Mouse (Mus musculus) heart, adult 18-20 months (tissue): Measurements from ENCODE around the gene Gck. TPM values are rescaled to one million over a fixed set of nuclear protein-coding genes. Genes with fewer than 3 reads are reported as not detected.

Experiments
- DNase-seq, 2 experiments: peaks; one replicate each; pipeline ENCODE4 v3.0.0; 2021 to 2022; ENCODE audit warnings: mixed read lengths in 1 of 2
- long read RNA-seq, 2 experiments: library from polyadenylated mRNA; stranded (forward); transcript quantifications; one replicate each; pipeline ENCODE4 v2.0.0; 2021
- total RNA-seq, 2 experiments: library from RNA; stranded (reverse); gene quantifications; 2 replicates each; pipeline ENCODE4 v1.2.3; 2021

Gene Gck
- total RNA-seq = 10 to 100 TPM; 15.4 to 18.5 TPM
- long read RNA-seq, experiment 1, transcript Gck-203 (10 exons, 2,361 nt) = major isoform, 16 of 52 reads
- long read RNA-seq, experiment 1, partial matches to known transcripts = 9 of 52 reads
- long read RNA-seq, experiment 1, other reads (novel, unspliced or antisense) = 27 of 52 reads
- long read RNA-seq, experiment 2, transcript Gck-203 (10 exons, 2,361 nt) = major isoform, 7 of 26 reads
- long read RNA-seq, experiment 2, partial matches to known transcripts = 2 of 26 reads
- long read RNA-seq, experiment 2, other reads (novel, unspliced or antisense) = 17 of 26 reads

- DNase-seq = no peak
Observed at GRCm38 (mm10) chr11:5949586-5950352, at the start of gene Gck. TSS of gene Gck (minus strand) at chr11:5950081.

GRCm38 (mm10) chr11:5998472-5998871 is 48.6 kb upstream of the Gck start:
- DNase-seq = no peak

- DNase-seq = peak; percentile 84 to 94
Observed at GRCm38 (mm10) chr11:5995989-5996388, 46.1 kb upstream of the Gck start.

- DNase-seq = no peak
Observed at GRCm38 (mm10) chr11:5994880-5995279, 45.0 kb upstream of the Gck start.

- DNase-seq = no peak
Observed at GRCm38 (mm10) chr11:5994212-5994611, 44.3 kb upstream of the Gck start.

GRCm38 (mm10) chr11:5990910-5991309 is 41.0 kb upstream of the Gck start:
- peak in 1 of 2 experiments; percentile 56 for DNase-seq

- DNase-seq = no peak
Observed at GRCm38 (mm10) chr11:5989954-5990593, 40.2 kb upstream of the Gck start.

- DNase-seq = no peak
Observed at GRCm38 (mm10) chr11:5988126-5988525, 38.2 kb upstream of the Gck start.

GRCm38 (mm10) chr11:5983629-5984028 is 33.7 kb upstream of the Gck start:
- no peak for DNase-seq

GRCm38 (mm10) chr11:5981323-5981722 is 31.4 kb upstream of the Gck start:
- DNase-seq = no peak

GRCm38 (mm10) chr11:5980561-5980960 is 30.7 kb upstream of the Gck start:
- no peak for DNase-seq

GRCm38 (mm10) chr11:5980108-5980507 is 30.2 kb upstream of the Gck start:
- no peak for DNase-seq

- no peak for DNase-seq
Observed at GRCm38 (mm10) chr11:5979088-5979487, 29.2 kb upstream of the Gck start.

GRCm38 (mm10) chr11:5976106-5976505 is 26.2 kb upstream of the Gck start:
- no peak for DNase-seq

- DNase-seq = no peak
Observed at GRCm38 (mm10) chr11:5975068-5975467, 25.2 kb upstream of the Gck start.

GRCm38 (mm10) chr11:5974053-5974452 is 24.2 kb upstream of the Gck start:
- DNase-seq = no peak

- DNase-seq = no peak
Observed at GRCm38 (mm10) chr11:5973151-5973550, 23.3 kb upstream of the Gck start.

GRCm38 (mm10) chr11:5971202-5971601 is 21.3 kb upstream of the Gck start:
- DNase-seq = no peak

- no peak for DNase-seq
Observed at GRCm38 (mm10) chr11:5968223-5968622, 18.3 kb upstream of the Gck start.

GRCm38 (mm10) chr11:5966751-5967150 is 16.9 kb upstream of the Gck start:
- no peak for DNase-seq

GRCm38 (mm10) chr11:5965865-5966264 is 16.0 kb upstream of the Gck start:
- no peak for DNase-seq

- no peak for DNase-seq
Observed at GRCm38 (mm10) chr11:5960051-5960450, 10.2 kb upstream of the Gck start.
